In the genomic region with DNA sequence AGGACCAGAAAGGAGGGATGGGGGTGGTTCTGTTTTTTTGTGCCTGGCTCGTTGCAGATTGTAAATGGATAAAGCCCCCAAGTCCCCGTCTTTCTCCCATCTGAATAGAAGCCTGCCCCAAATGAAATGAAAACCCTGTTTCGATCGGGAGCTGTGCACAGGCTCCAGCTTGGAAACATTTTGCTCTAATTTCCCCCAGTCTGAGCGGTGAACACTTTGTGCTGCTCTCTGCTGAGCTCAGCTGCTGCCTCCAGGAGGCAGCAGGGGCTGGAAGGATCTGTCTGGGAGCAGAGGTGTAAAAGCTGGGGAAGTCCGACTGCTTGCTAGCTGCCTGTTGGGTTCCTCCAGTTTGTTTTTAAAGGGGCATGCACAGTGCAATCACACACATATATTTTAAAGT, we compare ENCODE assay signal across 8 mouse cellular contexts. TPM values are rescaled to one million over a fixed set of nuclear protein-coding genes. Genes with fewer than 3 reads are reported as not detected.
DNase-seq lines count a peak whose midpoint lies in the region; ATAC-seq lines count a peak whose summit lies in the region.

No protein-coding gene starts in this region.

- peak overlapping the region; percentile 59 for H3K4me3 ChIP-seq in forebrain, embryonic 16.5 days (replicated peaks; ENCODE audit: low read length)
- H3K4me3 ChIP-seq in hindbrain, embryonic 15.5 days, result peak overlapping the region; percentile 46
- H3K4me3 ChIP-seq in midbrain, embryonic 10.5 days, result peak overlapping the region; percentile 70

- no peaks in the 10 kb centered on the region for H3K36me3 ChIP-seq in forebrain, embryonic 16.5 days (ENCODE audit: control insufficient read depth, insufficient read depth)
- no peaks in the 10 kb centered on the region for H3K36me3 ChIP-seq in hindbrain, embryonic 15.5 days
- peaks cover 16% of the 10 kb centered on the region for H3K36me3 ChIP-seq in midbrain, embryonic 10.5 days

- H3K4me2 ChIP-seq in forebrain, embryonic 16.5 days (ENCODE audit: low read length), result peak overlapping the region; percentile 67
- peak overlapping the region; percentile 60 for H3K4me2 ChIP-seq in hindbrain, embryonic 15.5 days

- H3K4me1 ChIP-seq in forebrain, embryonic 16.5 days (replicated peaks; ENCODE audit: control insufficient read depth, insufficient read depth, low read length), result peaks cover 60% of the 10 kb centered on the region
- H3K4me1 ChIP-seq in hindbrain, embryonic 15.5 days (replicated peaks), result peaks cover 66% of the 10 kb centered on the region
- H3K4me1 ChIP-seq in midbrain, embryonic 10.5 days, result peaks cover 83% of the 10 kb centered on the region

- ATAC-seq in forebrain, embryonic 16.5 days, result peak; percentile 60
- ATAC-seq in hindbrain, embryonic 15.5 days (ENCODE audit: low FRiP score, low read depth), result peak; percentile 75

- 1% methylated on average over 6 of the region's 6 CpGs for WGBS in forebrain, embryonic 16.5 days
- WGBS in hindbrain, embryonic 15.5 days, result 5% methylated on average over 6 of the region's 6 CpGs
- WGBS in midbrain, embryonic 10.5 days, result 1% methylated on average over 6 of the region's 6 CpGs

- intact Hi-C loops in left cerebral cortex, postnatal 14 days (cut with DNase I), result loop anchor here (2.0 to 10.0 kb wide), 4 partner anchors 142 to 384 kb away; no protein-coding TSS in a partner anchor

- no peaks in the 10 kb centered on the region; the same call in 1 of the 2 replicates for H3K27me3 ChIP-seq in forebrain, embryonic 16.5 days (replicated peaks; ENCODE audit: control insufficient read depth, insufficient read depth, low read length)
- H3K27me3 ChIP-seq in hindbrain, embryonic 15.5 days, result peaks cover 8% of the 10 kb centered on the region
- H3K27me3 ChIP-seq in midbrain, embryonic 10.5 days (ENCODE audit: low read depth, poor library complexity, severe bottlenecking), result peaks cover 25% of the 10 kb centered on the region

- H3K9me3 ChIP-seq in forebrain, embryonic 16.5 days (ENCODE audit: control insufficient read depth, low read length), result no peaks in the 10 kb centered on the region
- no peaks in the 10 kb centered on the region for H3K9me3 ChIP-seq in hindbrain, embryonic 15.5 days
- no peaks in the 10 kb centered on the region for H3K9me3 ChIP-seq in midbrain, embryonic 10.5 days (replicated peaks)

- DNase-seq in 3T3-L1 (ENCODE audit: low read depth, low spot score) (peak; percentile 88), R1 (ENCODE audit: low read depth, low spot score) (peak; percentile 24)
- peak; percentile 65 to 68 for DNase-seq in left cerebral cortex, postnatal 14 days (ENCODE audit: low spot score in 2 of 2)
- DNase-seq in midbrain, embryonic 10.5 days (ENCODE audit: low spot score), result peak; percentile 76
- DNase-seq in telencephalon, adult 2 months (ENCODE audit: low read depth, low spot score), result peak; percentile 67
- no peak for DNase-seq in spleen, postnatal 14 days (ENCODE audit: low spot score in 2 of 2)

- H3K27ac ChIP-seq in forebrain, embryonic 16.5 days (ENCODE audit: low read length), result peak overlapping the region; percentile 85
- H3K27ac ChIP-seq in hindbrain, embryonic 15.5 days (replicated peaks), result peak overlapping the region; percentile 74
- H3K27ac ChIP-seq in midbrain, embryonic 10.5 days (replicated peaks), result peak overlapping the region; percentile 91

- H3K9ac ChIP-seq in forebrain, embryonic 16.5 days (replicated peaks; ENCODE audit: low read depth, low read length), result peak overlapping the region; percentile 57
- H3K9ac ChIP-seq in hindbrain, embryonic 15.5 days, result peak overlapping the region; percentile 56

RNA-seq across cellular contexts. Expression of a gene that starts 1.4 kb away (rescaled TPM):
- polyA plus RNA-seq in forebrain, embryonic 16.5 days (2015; fragmentation: Nextera tagmentation; extraction: Ambion mirVana), result 20.3 and 26.1 TPM in 2 replicates
- 9.6 and 10.4 TPM in 2 replicates for polyA plus RNA-seq in hindbrain, embryonic 15.5 days (2015; fragmentation: Nextera tagmentation; extraction: Ambion mirVana)
- 10 to 100 TPM in 1 of 2 experiments, 1 to 10 TPM in 1; 7.2 to 10.5 TPM for total RNA-seq in left cerebral cortex, postnatal 14 days (2021)
- 26.3 and 30.9 TPM in 2 replicates for polyA plus RNA-seq in midbrain, embryonic 10.5 days (2016; fragmentation: Nextera tagmentation; extraction: Ambion mirVana)

RNA-seq across cellular contexts. Expression of a gene that starts 52.0 kb away (rescaled TPM):
- polyA plus RNA-seq in forebrain, embryonic 16.5 days (2015; fragmentation: Nextera tagmentation; extraction: Ambion mirVana), result 0.45 and 0.67 TPM in 2 replicates
- polyA plus RNA-seq in hindbrain, embryonic 15.5 days (2015; fragmentation: Nextera tagmentation; extraction: Ambion mirVana), result 0.92 and 1.4 TPM in 2 replicates
- under 1 TPM; 0.70 to 0.86 TPM for total RNA-seq in left cerebral cortex, postnatal 14 days (2021)
- polyA plus RNA-seq in midbrain, embryonic 10.5 days (2016; fragmentation: Nextera tagmentation; extraction: Ambion mirVana), result 0.15 and 0.30 TPM in 2 replicates

Comparison
In these comparisons a context has a peak if more than half of its experiments do, and no peak if none do; other contexts are left out.
1. DNase-seq: peak in 3T3-L1 (single experiment), R1 (single experiment), left cerebral cortex, postnatal 14 days (2 of 2), midbrain, embryonic 10.5 days (single experiment) and telencephalon, adult 2 months (single experiment); none in spleen, postnatal 14 days (0 of 2).
2. Peak in every context shown above with its lines, with median percentiles within 50 percentile points of each other: H3K27ac ChIP-seq and H3K4me3 ChIP-seq.